Mouse (Mus musculus) midbrain, embryonic 13.5 days (tissue): ENCODE measurements around the gene Tmcc3. TPM values are rescaled to one million over a fixed set of nuclear protein-coding genes. Genes with fewer than 3 reads are reported as not detected.

Source experiments
- ATAC-seq: fragments of 200-750 bp; cut with Nextera tagmentation; 2 replicates; pipeline ENCODE4 v1.8.0; 2017; ENCODE audit warnings: mild to moderate bottlenecking, moderate TSS enrichment, moderate library complexity
- H3K27ac ChIP-seq: fragments of 300-500 bp; sonication (generic); 2 replicates; pipeline ENCODE4 v1.5.1; 2015; ENCODE audit warnings: inconsistent platforms, mild to moderate bottlenecking, moderate library complexity
- H3K27me3 ChIP-seq: fragments of 300-500 bp; sonication (generic); 2 replicates; pipeline ENCODE4 v1.6.1; 2015; ENCODE audit warnings: mild to moderate bottlenecking, inconsistent platforms
- H3K36me3 ChIP-seq: fragments of 300-500 bp; sonication (generic); 2 replicates; pipeline ENCODE4 v1.6.1; 2015; ENCODE audit warnings: mild to moderate bottlenecking, inconsistent platforms
- H3K4me1 ChIP-seq: fragments of 300-500 bp; sonication (generic); replicated peaks from 2 replicates; pipeline ENCODE4 v1.6.1; 2015; ENCODE audit warnings: inconsistent platforms
- H3K4me2 ChIP-seq: fragments of 300-500 bp; sonication (generic); replicated peaks from 2 replicates; pipeline ENCODE4 v1.6.1; 2015; ENCODE audit warnings: moderate library complexity, mild to moderate bottlenecking, inconsistent platforms
- H3K4me3 ChIP-seq: fragments of 300-500 bp; sonication (generic); replicated peaks from 2 replicates; pipeline ENCODE4 v1.5.1; 2015; ENCODE audit warnings: mild to moderate bottlenecking, inconsistent platforms
- H3K9ac ChIP-seq: fragments of 300-500 bp; sonication (generic); replicated peaks from 2 replicates; pipeline ENCODE4 v1.6.1; 2015; ENCODE audit warnings: mild to moderate bottlenecking, inconsistent platforms
- H3K9me3 ChIP-seq: fragments of 300-500 bp; sonication (generic); 2 replicates; pipeline ENCODE4 v1.6.1; 2016; ENCODE audit warnings: mild to moderate bottlenecking, inconsistent platforms
- WGBS: fragments of 180-500 bp; shearing (Covaris S2); methylation state at CpG from one replicate; pipeline ENCODE4 v1.1.7; 2015; 5-methylcytosine and 5-hydroxymethylcytosine counted together
- microRNA-seq: library from miRNA; unstranded; fragments of <30 nt; microRNA quantifications from one replicate; pipeline ENCODE4, GENCODE M21; 2016
- polyA plus RNA-seq: library from polyadenylated mRNA; unstranded; fragments of >200 nt; fragmentation: Nextera tagmentation; extraction: Ambion mirVana; gene quantifications from 2 replicates; pipeline ENCODE4 v1.2.1, GENCODE M21; 2015

Tmcc3 gene
- polyA plus RNA-seq, 1 experiment from 2014 or later, result 6.6 TPM

GRCm38 (mm10) chr10:94622828-94623227 is 311.1 kb downstream of the Tmcc3 start:
- 0 out of 2 replicates have a peak overlapping the region, but pooled peaks have one; percentile 22 for H3K4me2 ChIP-seq
- no peak overlapping the region for H3K9ac ChIP-seq
- no peaks in the 10 kb centered on the region for H3K36me3 ChIP-seq
- no peaks in the 10 kb centered on the region for H3K9me3 ChIP-seq
- H3K27me3 ChIP-seq, result peaks cover 5% of the 10 kb centered on the region; the same call in 1 of the 2 replicates
- ATAC-seq, result no peak
- H3K4me3 ChIP-seq, result no peak overlapping the region
- H3K4me1 ChIP-seq, result peaks cover 45% of the 10 kb centered on the region
- WGBS, result 28% methylated on average over 9 of the region's 9 CpGs
- H3K27ac ChIP-seq, result peak overlapping the region; percentile 92

DNA sequence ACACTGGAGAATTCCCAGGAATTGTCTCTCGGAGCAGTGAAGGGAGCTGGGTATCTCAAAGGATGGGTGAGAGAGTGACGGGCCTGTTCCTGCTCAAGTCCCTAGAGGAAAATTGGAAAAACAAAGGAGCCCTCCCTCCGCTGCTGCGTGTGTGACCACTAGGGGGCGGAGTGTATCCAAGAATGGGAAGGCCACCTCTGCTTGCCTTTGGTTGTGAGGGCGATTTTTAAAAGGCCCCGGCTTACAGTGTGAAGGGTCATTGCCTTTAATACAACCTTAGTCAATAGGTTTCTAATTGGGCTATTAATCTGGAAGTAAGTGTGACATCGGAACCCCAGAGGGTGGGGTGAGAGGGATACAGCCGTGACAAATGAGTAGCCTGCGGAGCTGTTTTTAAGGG is 311.9 kb downstream of the Tmcc3 start:
- WGBS, result 4% methylated on average over 10 of the region's 10 CpGs
- H3K36me3 ChIP-seq, result no peaks in the 10 kb centered on the region
- peak overlapping the region; percentile 92 for H3K27ac ChIP-seq
- H3K4me1 ChIP-seq, result peaks cover 43% of the 10 kb centered on the region
- peaks cover 5% of the 10 kb centered on the region; the same call in 1 of the 2 replicates for H3K27me3 ChIP-seq
- no peaks in the 10 kb centered on the region for H3K9me3 ChIP-seq
- no peak overlapping the region for H3K4me3 ChIP-seq
- ATAC-seq, result peak; percentile 48
- H3K4me2 ChIP-seq, result 0 out of 2 replicates have a peak overlapping the region, but pooled peaks have one; percentile 20
- H3K9ac ChIP-seq, result no peak overlapping the region

DNA sequence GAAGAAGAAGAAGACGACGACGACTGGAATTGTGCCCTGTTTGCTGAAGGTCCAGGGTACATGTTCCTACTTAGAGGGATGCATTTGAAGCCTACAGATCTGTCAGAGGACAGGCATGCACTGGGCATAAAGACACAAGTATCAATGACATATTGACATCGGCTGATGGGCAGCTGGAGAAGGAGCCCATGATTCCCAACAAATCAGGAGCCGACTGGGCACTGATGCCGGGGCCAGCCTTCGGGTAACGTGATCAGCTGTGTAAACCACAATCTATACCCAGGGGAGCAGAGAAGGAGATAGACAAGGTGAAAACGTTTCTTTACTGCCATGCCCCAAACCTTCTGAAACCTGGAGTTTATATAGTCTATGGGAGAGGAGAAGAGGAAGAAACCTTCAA is 313.3 kb downstream of the Tmcc3 start:
- 91% methylated on average over 9 of the region's 9 CpGs for WGBS
- no peak overlapping the region for H3K4me2 ChIP-seq
- no peaks in the 10 kb centered on the region for H3K9me3 ChIP-seq
- no peaks in the 10 kb centered on the region for H3K36me3 ChIP-seq
- peaks cover under 1% of the 10 kb centered on the region; the same call in 1 of the 2 replicates for H3K27me3 ChIP-seq
- ATAC-seq, result no peak
- H3K27ac ChIP-seq, result no peak overlapping the region
- H3K4me1 ChIP-seq, result peaks cover 41% of the 10 kb centered on the region
- no peak overlapping the region for H3K9ac ChIP-seq
- H3K4me3 ChIP-seq, result no peak overlapping the region

GRCm38 (mm10) chr10:94625606-94626005 is 313.9 kb downstream of the Tmcc3 start:
- Histone ChIP-seq H3K36me3 (no peaks in the 10 kb centered on the region), H3K4me1 (peaks cover 36% of the 10 kb centered on the region), H3K27me3 (no peaks in the 10 kb centered on the region), H3K9ac (no peak overlapping the region), H3K4me2 (no peak overlapping the region), H3K9me3 (no peaks in the 10 kb centered on the region), H3K4me3 (no peak overlapping the region), H3K27ac (no peak overlapping the region)
- WGBS, result 69% methylated on average over 8 of the region's 8 CpGs
- no peak for ATAC-seq

GRCm38 (mm10) chr10:94630771-94631280 is 319.1 kb downstream of the Tmcc3 start:
- H3K4me2 ChIP-seq, result no peak overlapping the region
- WGBS, result 71% methylated on average over 4 of the region's 4 CpGs
- no peaks in the 10 kb centered on the region for H3K9me3 ChIP-seq
- H3K9ac ChIP-seq, result no peak overlapping the region
- H3K4me1 ChIP-seq, result no peaks in the 10 kb centered on the region
- no peak for ATAC-seq
- H3K4me3 ChIP-seq, result no peak overlapping the region
- H3K27ac ChIP-seq, result no peak overlapping the region
- no peaks in the 10 kb centered on the region for H3K36me3 ChIP-seq
- no peaks in the 10 kb centered on the region for H3K27me3 ChIP-seq

GRCm38 (mm10) chr10:94631541-94632113 is 319.9 kb downstream of the Tmcc3 start:
- WGBS, result 56% methylated on average over 11 of the region's 11 CpGs
- H3K4me3 ChIP-seq, result no peak overlapping the region
- H3K27me3 ChIP-seq, result no peaks in the 10 kb centered on the region
- no peak for ATAC-seq
- no peaks in the 10 kb centered on the region for H3K36me3 ChIP-seq
- no peaks in the 10 kb centered on the region for H3K4me1 ChIP-seq
- no peaks in the 10 kb centered on the region for H3K9me3 ChIP-seq
- H3K9ac ChIP-seq, result no peak overlapping the region
- H3K4me2 ChIP-seq, result no peak overlapping the region
- no peak overlapping the region for H3K27ac ChIP-seq

DNA sequence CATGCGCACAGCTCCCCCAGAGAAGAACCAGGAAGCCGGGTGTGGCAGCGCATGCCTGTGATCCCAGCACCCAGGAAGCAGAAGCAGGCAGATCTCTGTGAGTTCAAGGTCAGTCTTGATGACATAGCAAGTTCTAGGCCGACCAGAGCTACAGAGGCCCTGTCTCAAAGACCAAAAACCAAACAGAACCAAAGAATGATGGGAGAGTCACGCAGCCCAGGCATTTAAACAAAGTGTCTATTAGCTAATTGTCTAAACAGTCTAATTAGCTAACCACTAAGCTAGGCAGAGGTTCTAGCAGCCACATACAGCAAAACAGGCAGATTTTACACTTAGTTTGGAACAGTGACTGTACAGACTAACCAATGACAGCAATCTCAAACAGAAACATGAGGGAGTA is 320.5 kb downstream of the Tmcc3 start:
- no peaks in the 10 kb centered on the region for H3K9me3 ChIP-seq
- H3K4me1 ChIP-seq, result no peaks in the 10 kb centered on the region
- no peak overlapping the region for H3K27ac ChIP-seq
- no peak for ATAC-seq
- H3K36me3 ChIP-seq, result no peaks in the 10 kb centered on the region
- H3K4me2 ChIP-seq, result no peak overlapping the region
- WGBS, result 95% methylated on average over 5 of the region's 5 CpGs
- H3K9ac ChIP-seq, result no peak overlapping the region
- no peak overlapping the region for H3K4me3 ChIP-seq
- H3K27me3 ChIP-seq, result no peaks in the 10 kb centered on the region

DNA sequence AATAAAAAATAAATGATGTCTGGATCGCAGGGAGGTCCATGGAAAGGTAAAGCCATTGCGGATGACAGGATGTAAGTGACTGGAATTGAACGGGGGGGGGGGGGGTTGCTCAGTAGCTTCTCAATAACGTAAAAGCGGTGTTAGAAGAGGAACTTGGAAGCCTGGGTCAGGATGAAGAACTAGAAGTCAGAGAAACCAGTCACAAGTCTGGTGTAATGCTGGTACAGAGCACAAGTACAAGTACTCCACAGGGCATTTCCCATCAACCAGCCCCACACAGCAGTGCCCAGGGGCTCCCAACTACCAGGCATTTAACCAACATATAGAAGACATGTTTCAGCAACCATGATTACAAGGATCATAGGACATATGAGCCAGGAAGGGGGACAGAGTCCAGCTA is 326.9 kb downstream of the Tmcc3 start:
- no peak for ATAC-seq
- WGBS, result 93% methylated on average over 5 of the region's 5 CpGs
- H3K9me3 ChIP-seq, result no peaks in the 10 kb centered on the region
- H3K9ac ChIP-seq, result no peak overlapping the region
- no peaks in the 10 kb centered on the region for H3K4me1 ChIP-seq
- H3K4me3 ChIP-seq, result no peak overlapping the region
- H3K27ac ChIP-seq, result no peak overlapping the region
- H3K36me3 ChIP-seq, result no peaks in the 10 kb centered on the region
- H3K4me2 ChIP-seq, result no peak overlapping the region
- no peaks in the 10 kb centered on the region for H3K27me3 ChIP-seq

DNA sequence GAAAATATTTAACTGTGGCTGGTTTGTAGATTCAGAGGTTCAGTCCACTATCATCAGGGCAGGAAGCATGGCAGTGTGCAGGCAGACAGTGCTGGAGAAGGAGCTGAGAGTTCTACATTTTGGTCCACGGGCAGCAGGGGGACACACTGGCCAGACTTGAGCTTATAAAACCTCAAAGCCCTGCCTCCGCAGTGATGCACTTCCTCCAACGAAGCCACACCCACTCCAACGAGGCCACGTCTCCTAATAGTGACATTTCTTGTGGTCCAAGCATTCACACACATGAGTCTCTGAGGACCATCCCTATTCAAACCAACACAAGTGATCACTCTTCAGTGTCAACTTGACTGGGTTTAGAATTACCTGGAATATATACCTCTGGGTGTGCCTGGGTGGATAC is 327.5 kb downstream of the Tmcc3 start:
- no peak overlapping the region for H3K4me3 ChIP-seq
- 87% methylated on average over 5 of the region's 5 CpGs for WGBS
- no peaks in the 10 kb centered on the region for H3K4me1 ChIP-seq
- no peaks in the 10 kb centered on the region for H3K27me3 ChIP-seq
- H3K36me3 ChIP-seq, result no peaks in the 10 kb centered on the region
- no peak overlapping the region for H3K4me2 ChIP-seq
- H3K9ac ChIP-seq, result no peak overlapping the region
- H3K27ac ChIP-seq, result no peak overlapping the region
- no peaks in the 10 kb centered on the region for H3K9me3 ChIP-seq
- no peak for ATAC-seq

- Histone ChIP-seq H3K4me1 (no peaks in the 10 kb centered on the region), H3K9ac (no peak overlapping the region), H3K4me3 (no peak overlapping the region), H3K27ac (no peak overlapping the region), H3K9me3 (no peaks in the 10 kb centered on the region), H3K4me2 (no peak overlapping the region), H3K27me3 (no peaks in the 10 kb centered on the region), H3K36me3 (no peaks in the 10 kb centered on the region)
- no peak for ATAC-seq
- 78% methylated on average over 5 of the region's 5 CpGs for WGBS
Measured at GRCm38 (mm10) chr10:94640067-94640466, 328.3 kb downstream of the Tmcc3 start.

Small RNAs within 50 kb of the gene (microRNA-seq; reads per million reads assigned to microRNA genes)
- gene Mir7211, result not detected

Other genes with a start within 250 kb of the Tmcc3 start
- gene Nr2c1, start 163.9 kb upstream of the Tmcc3 start, polyA plus RNA-seq, result 9.5 and 10.0 TPM in 2 replicates
- 352 and 366 TPM in 2 replicates for gene Ndufa12, start 113.2 kb upstream of the Tmcc3 start, polyA plus RNA-seq
- 0.43 and 0.90 TPM in 2 replicates for gene Gm4792, start 13.2 kb upstream of the Tmcc3 start, polyA plus RNA-seq